Mouse (Mus musculus) intestine, embryonic 16.5 days (tissue): Measurements from ENCODE around the gene Racgap1. TPM values are rescaled to one million over a fixed set of nuclear protein-coding genes. Genes with fewer than 3 reads are reported as not detected.

Experiments
- ATAC-seq: fragments of 200-750 bp; cut with Nextera tagmentation; 2 replicates; pipeline ENCODE4 v1.8.0; 2017; ENCODE audit warnings: moderate TSS enrichment, moderate library complexity
- H3K27ac ChIP-seq: fragments of 300-500 bp; sonication (generic); 2 replicates; pipeline ENCODE4 v1.5.1; 2014; ENCODE audit warnings: mild to moderate bottlenecking, low read length
- H3K27me3 ChIP-seq: fragments of 300-500 bp; sonication (generic); replicated peaks from 2 replicates; pipeline ENCODE4 v1.6.1; 2014; ENCODE audit warnings: low read length, control low read depth, mixed read lengths; ENCODE audit not compliant: control insufficient read depth, insufficient read depth
- H3K36me3 ChIP-seq: fragments of 300-500 bp; sonication (generic); 2 replicates; pipeline ENCODE4 v1.6.1; 2014; ENCODE audit warnings: low read length, control low read depth; ENCODE audit not compliant: control insufficient read depth, insufficient read depth
- H3K4me1 ChIP-seq: fragments of 300-500 bp; sonication (generic); 2 replicates; pipeline ENCODE4 v1.6.1; 2014; ENCODE audit warnings: low read length, control low read depth, mixed read lengths; ENCODE audit not compliant: control insufficient read depth, insufficient read depth
- H3K4me2 ChIP-seq: fragments of 300-500 bp; sonication (generic); 2 replicates; pipeline ENCODE4 v1.6.1; 2014; ENCODE audit warnings: low read depth, low read length, control low read depth
- H3K4me3 ChIP-seq: fragments of 300-500 bp; sonication (generic); 2 replicates; pipeline ENCODE4 v1.5.1; 2014; ENCODE audit warnings: mild to moderate bottlenecking, low read length
- H3K9ac ChIP-seq: fragments of 300-500 bp; sonication (generic); 2 replicates; pipeline ENCODE4 v1.6.1; 2014; ENCODE audit warnings: low read depth, low read length
- H3K9me3 ChIP-seq: fragments of 300-500 bp; sonication (generic); 2 replicates; pipeline ENCODE4 v1.6.1; 2016; ENCODE audit warnings: low read length, control low read depth; ENCODE audit not compliant: control insufficient read depth
- WGBS: fragments of 180-500 bp; shearing (Covaris S2); extraction: QIAGEN DNeasy Blood & Tissue Kit; methylation state at CpG from one replicate; pipeline ENCODE4 v1.1.7; 2014; 5-methylcytosine and 5-hydroxymethylcytosine counted together
- polyA plus RNA-seq: library from polyadenylated mRNA; unstranded; fragments of >200 nt; fragmentation: Nextera tagmentation; extraction: Ambion mirVana; gene quantifications from 2 replicates; pipeline ENCODE4 v1.2.1, GENCODE M21; 2015

Gene Racgap1
- polyA plus RNA-seq, 1 experiment from 2014 or later = 104 TPM

GRCm38 (mm10) chr15:99611563-99611962, 39.9 kb downstream of the Racgap1 start:
- Histone ChIP-seq H3K36me3 (no peaks in the 10 kb centered on the region), H3K27me3 (peaks cover 4% of the 10 kb centered on the region; the same call in 1 of the 2 replicates), H3K9me3 (no peaks in the 10 kb centered on the region), H3K9ac (no peak overlapping the region), H3K4me3 (no peak overlapping the region), H3K4me1 (peaks cover 29% of the 10 kb centered on the region), H3K4me2 (no peak overlapping the region), H3K27ac (no peak overlapping the region)
- WGBS = 56% methylated on average over 7 of the region's 7 CpGs
- peak; percentile 42; the same call in 1 of the 2 replicates for ATAC-seq

- Histone ChIP-seq H3K36me3 (no peaks in the 10 kb centered on the region), H3K9ac (no peak overlapping the region), H3K27ac (no peak overlapping the region), H3K9me3 (no peaks in the 10 kb centered on the region), H3K4me2 (no peak overlapping the region), H3K4me3 (no peak overlapping the region), H3K27me3 (no peaks in the 10 kb centered on the region), H3K4me1 (peaks cover 21% of the 10 kb centered on the region)
- no peak for ATAC-seq
- 76% methylated on average over 13 of the region's 13 CpGs for WGBS
Observed at GRCm38 (mm10) chr15:99608382-99609125, 42.9 kb downstream of the Racgap1 start.

- peak; percentile 28; the same call in 1 of the 2 replicates for ATAC-seq
- Histone ChIP-seq H3K9me3 (no peaks in the 10 kb centered on the region), H3K9ac (no peak overlapping the region), H3K4me1 (peaks cover 24% of the 10 kb centered on the region), H3K27ac (no peak overlapping the region), H3K36me3 (no peaks in the 10 kb centered on the region), H3K27me3 (no peaks in the 10 kb centered on the region), H3K4me3 (no peak overlapping the region), H3K4me2 (no peak overlapping the region)
- 25% methylated on average over 10 of the region's 10 CpGs for WGBS
Observed at GRCm38 (mm10) chr15:99607388-99608113, 43.9 kb downstream of the Racgap1 start.

- ATAC-seq = no peak
- no peak overlapping the region for H3K27ac ChIP-seq
- H3K4me2 ChIP-seq = no peak overlapping the region
- 25% methylated on average over 5 of the region's 5 CpGs for WGBS
- H3K9me3 ChIP-seq = no peaks in the 10 kb centered on the region
- no peak overlapping the region for H3K4me3 ChIP-seq
- no peaks in the 10 kb centered on the region; the same call in 1 of the 2 replicates for H3K27me3 ChIP-seq
- H3K36me3 ChIP-seq = no peaks in the 10 kb centered on the region
- H3K9ac ChIP-seq = no peak overlapping the region
- peaks cover 24% of the 10 kb centered on the region for H3K4me1 ChIP-seq
Observed at GRCm38 (mm10) chr15:99606515-99606914, 44.9 kb downstream of the Racgap1 start.

- no peak overlapping the region for H3K9ac ChIP-seq
- H3K27me3 ChIP-seq = no peaks in the 10 kb centered on the region; the same call in 1 of the 2 replicates
- no peak overlapping the region for H3K4me2 ChIP-seq
- H3K4me1 ChIP-seq = peaks cover 24% of the 10 kb centered on the region
- 70% methylated on average over 3 of the region's 3 CpGs for WGBS
- H3K27ac ChIP-seq = no peak overlapping the region
- no peak for ATAC-seq
- H3K4me3 ChIP-seq = no peak overlapping the region
- no peaks in the 10 kb centered on the region for H3K36me3 ChIP-seq
- no peaks in the 10 kb centered on the region for H3K9me3 ChIP-seq
Observed at GRCm38 (mm10) chr15:99605595-99605994, 45.9 kb downstream of the Racgap1 start.

GRCm38 (mm10) chr15:99603216-99603615, 48.2 kb downstream of the Racgap1 start:
- 65% methylated on average over 7 of the region's 7 CpGs for WGBS
- H3K4me1 ChIP-seq = peaks cover 24% of the 10 kb centered on the region
- H3K27ac ChIP-seq = no peak overlapping the region
- no peak overlapping the region for H3K4me3 ChIP-seq
- H3K9ac ChIP-seq = no peak overlapping the region
- H3K4me2 ChIP-seq = no peak overlapping the region
- ATAC-seq = no peak
- H3K36me3 ChIP-seq = no peaks in the 10 kb centered on the region
- H3K9me3 ChIP-seq = no peaks in the 10 kb centered on the region
- H3K27me3 ChIP-seq = peaks cover 11% of the 10 kb centered on the region

- H3K4me1 ChIP-seq = peaks cover 17% of the 10 kb centered on the region
- WGBS = 77% methylated on average over 17 of the region's 17 CpGs
- no peak overlapping the region for H3K4me3 ChIP-seq
- no peaks in the 10 kb centered on the region for H3K9me3 ChIP-seq
- H3K36me3 ChIP-seq = no peaks in the 10 kb centered on the region
- H3K27ac ChIP-seq = no peak overlapping the region
- H3K27me3 ChIP-seq = peaks cover 15% of the 10 kb centered on the region
- ATAC-seq = no peak
- no peak overlapping the region for H3K4me2 ChIP-seq
- no peak overlapping the region for H3K9ac ChIP-seq
Observed at GRCm38 (mm10) chr15:99602206-99602820, 49.1 kb downstream of the Racgap1 start.

- Histone ChIP-seq H3K4me1 (peaks cover 11% of the 10 kb centered on the region), H3K9me3 (no peaks in the 10 kb centered on the region), H3K27ac (no peak overlapping the region), H3K9ac (no peak overlapping the region), H3K4me3 (no peak overlapping the region), H3K4me2 (no peak overlapping the region), H3K27me3 (peaks cover 15% of the 10 kb centered on the region), H3K36me3 (no peaks in the 10 kb centered on the region)
- WGBS = 35% methylated on average over 4 of the region's 5 CpGs
- ATAC-seq = no peak
Observed at GRCm38 (mm10) chr15:99601823-99602120, 49.7 kb downstream of the Racgap1 start.

GRCm38 (mm10) chr15:99600986-99601822, 50.3 kb downstream of the Racgap1 start, which contains the start of gene Aqp6:
Aqp6 (plus strand) TSS chr15:99601400.
- H3K9me3 ChIP-seq = no peaks in the 10 kb centered on the region
- H3K27me3 ChIP-seq = peaks cover 15% of the 10 kb centered on the region
- 65% methylated on average over 22 of the region's 22 CpGs for WGBS
- no peak within 1 kb of the TSS for H3K4me3 ChIP-seq
- no peak within 1 kb of the TSS for H3K4me2 ChIP-seq
- ATAC-seq = no peak
- H3K27ac ChIP-seq = no peak within 1 kb of the TSS
- H3K36me3 ChIP-seq = no peaks in the 10 kb centered on the region
- H3K4me1 ChIP-seq = peaks cover 7% of the 10 kb centered on the region; the same call in 1 of the 2 replicates
- H3K9ac ChIP-seq = no peak within 1 kb of the TSS
